Mouse (Mus musculus): ENCODE data around the gene Sox5. TPM values are rescaled to one million over a fixed set of nuclear protein-coding genes. Genes with fewer than 3 reads are reported as not detected.

The Sox5 gene
- polyA plus RNA-seq, 1 experiment from 2014 or later: 17.2 TPM

DNA sequence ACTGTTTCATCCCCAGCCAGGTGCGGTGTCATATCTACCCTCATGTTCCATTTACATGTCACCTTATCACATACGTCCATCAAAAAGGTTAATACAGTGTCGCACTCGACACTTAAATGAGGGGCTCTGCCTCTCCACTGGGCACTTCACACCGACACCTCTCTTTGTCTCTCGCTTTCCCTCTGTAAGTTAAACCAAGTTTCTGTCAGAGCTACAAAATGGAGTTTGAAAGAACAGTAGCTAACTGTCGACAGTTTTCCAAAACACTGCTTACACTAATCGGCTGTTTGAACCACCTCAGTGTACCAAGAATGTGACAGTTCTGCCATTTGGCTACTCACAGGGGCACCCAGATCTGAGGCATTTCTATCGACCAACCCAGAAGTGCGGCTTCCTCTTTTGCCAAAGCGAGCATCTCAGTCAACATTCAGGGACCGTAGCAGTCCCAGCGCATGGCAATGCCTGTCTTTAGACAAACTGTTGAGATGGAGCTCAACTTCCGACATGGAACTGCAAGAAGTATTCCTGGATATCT lies 724.6 kb downstream of the Sox5 start:
- H3K9ac ChIP-seq (ENCODE audit: low read length): no peak overlapping the region
- H3K9me3 ChIP-seq (ENCODE audit: control insufficient read depth, low read length): no peaks in the 10 kb centered on the region
- H3K4me1 ChIP-seq (replicated peaks; ENCODE audit: control insufficient read depth, insufficient read depth, low read length): peaks cover 14% of the 10 kb centered on the region
- DNase-seq (ENCODE audit: low spot score): no peak
- WGBS: 83% methylated on average over 14 of the region's 14 CpGs
- no peaks in the 10 kb centered on the region for H3K27me3 ChIP-seq (replicated peaks; ENCODE audit: control insufficient read depth, insufficient read depth, low read length)
- H3K36me3 ChIP-seq (ENCODE audit: control insufficient read depth, insufficient read depth, low read length): no peaks in the 10 kb centered on the region
- no peak overlapping the region for H3K4me3 ChIP-seq (ENCODE audit: low read depth, low read length)
- no peak for ATAC-seq (replicated peaks; ENCODE audit: low FRiP score, low TSS enrichment, low read depth)
- H3K27ac ChIP-seq (ENCODE audit: low read depth): no peak overlapping the region
- no peak overlapping the region for H3K4me2 ChIP-seq (ENCODE audit: low read length)

DNA sequence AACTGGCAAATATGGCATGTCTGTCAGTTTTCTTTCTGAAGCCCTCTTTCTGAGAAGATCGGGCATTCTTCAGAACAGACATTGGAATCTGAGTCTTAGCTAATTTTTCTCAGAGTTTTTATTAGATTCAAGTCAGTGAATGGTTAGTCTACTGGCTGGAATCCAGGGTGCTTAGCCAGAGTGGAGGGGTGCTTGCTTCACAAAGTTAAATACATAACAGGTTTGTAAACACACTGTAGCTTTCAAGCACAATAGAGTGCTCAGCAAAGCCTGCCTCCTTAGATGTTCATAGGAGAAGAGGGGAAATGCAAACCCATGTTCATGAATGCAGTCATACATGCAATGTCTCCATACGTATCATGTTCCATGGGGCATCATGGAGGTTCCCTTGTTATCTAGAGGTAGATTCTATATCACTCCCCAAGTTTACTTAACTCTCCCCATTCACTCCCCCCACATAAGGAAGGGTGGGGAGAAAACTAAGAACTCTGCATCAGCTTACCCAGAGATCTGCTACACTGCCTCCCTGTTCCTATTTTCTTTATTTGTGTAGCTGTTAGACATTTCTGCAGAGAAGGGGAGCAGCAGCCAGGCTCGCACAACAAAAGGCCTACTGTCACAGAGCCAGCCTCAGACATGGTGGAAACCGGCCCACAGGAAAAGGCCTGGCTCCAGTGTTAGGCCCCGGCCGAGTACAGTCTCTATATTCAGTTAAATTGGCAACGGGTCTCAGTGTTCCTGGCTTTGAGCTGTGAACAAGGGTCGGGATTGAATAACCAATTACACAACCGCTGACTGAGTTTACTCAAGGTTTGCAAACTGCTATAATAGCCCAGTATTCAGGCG lies 725.3 kb downstream of the Sox5 start:
- no peak for ATAC-seq (replicated peaks; ENCODE audit: low FRiP score, low TSS enrichment, low read depth)
- H3K27ac ChIP-seq (ENCODE audit: low read depth): no peak overlapping the region
- DNase-seq (ENCODE audit: low spot score): no peak

DNA sequence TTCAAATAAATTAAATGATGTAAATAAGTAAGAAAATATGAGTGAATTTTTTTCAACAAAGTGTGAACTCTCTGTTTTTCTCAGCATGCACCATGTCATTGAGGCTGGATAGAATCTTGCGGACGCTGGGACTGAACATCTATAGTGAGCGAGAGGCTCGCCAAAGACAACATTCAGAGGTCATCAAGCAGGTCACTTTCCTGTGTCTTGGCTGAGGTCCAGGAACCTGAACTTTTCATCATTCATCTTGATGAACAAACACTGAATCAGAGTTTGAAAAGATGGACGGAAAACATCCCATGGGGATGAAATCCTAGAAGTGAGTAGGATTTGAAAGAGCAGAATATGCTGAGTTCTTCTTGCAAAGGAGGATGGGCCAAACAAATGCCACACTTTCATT lies 729.3 kb downstream of the Sox5 start:
- H3K4me3 ChIP-seq (ENCODE audit: low read depth, low read length): no peak overlapping the region
- H3K9ac ChIP-seq (ENCODE audit: low read length): no peak overlapping the region
- no peaks in the 10 kb centered on the region for H3K27me3 ChIP-seq (replicated peaks; ENCODE audit: control insufficient read depth, insufficient read depth, low read length)
- no peaks in the 10 kb centered on the region for H3K36me3 ChIP-seq (ENCODE audit: control insufficient read depth, insufficient read depth, low read length)
- H3K4me1 ChIP-seq (replicated peaks; ENCODE audit: control insufficient read depth, insufficient read depth, low read length): peaks cover 14% of the 10 kb centered on the region
- ATAC-seq (replicated peaks; ENCODE audit: low FRiP score, low TSS enrichment, low read depth) (no peak), DNase-seq (ENCODE audit: low spot score) (no peak)
- H3K9me3 ChIP-seq (ENCODE audit: control insufficient read depth, low read length): no peaks in the 10 kb centered on the region
- H3K4me2 ChIP-seq (ENCODE audit: low read length): no peak overlapping the region
- 53% methylated on average over 5 of the region's 5 CpGs for WGBS
- H3K27ac ChIP-seq (ENCODE audit: low read depth): no peak overlapping the region

More for the DNA sequence above, 725.3 kb downstream of the Sox5 start:
- Histone ChIP-seq H3K9me3 (ENCODE audit: control insufficient read depth, low read length) (no peaks in the 10 kb centered on the region), H3K27me3 (replicated peaks; ENCODE audit: control insufficient read depth, insufficient read depth, low read length) (no peaks in the 10 kb centered on the region), H3K4me2 (ENCODE audit: low read length) (no peak overlapping the region), H3K4me1 (replicated peaks; ENCODE audit: control insufficient read depth, insufficient read depth, low read length) (peaks cover 14% of the 10 kb centered on the region), H3K9ac (ENCODE audit: low read length) (no peak overlapping the region), H3K4me3 (ENCODE audit: low read depth, low read length) (no peak overlapping the region), H3K36me3 (ENCODE audit: control insufficient read depth, insufficient read depth, low read length) (no peaks in the 10 kb centered on the region)
- 73% methylated on average over 10 of the region's 10 CpGs for whole genome bisulfite sequencing

DNA sequence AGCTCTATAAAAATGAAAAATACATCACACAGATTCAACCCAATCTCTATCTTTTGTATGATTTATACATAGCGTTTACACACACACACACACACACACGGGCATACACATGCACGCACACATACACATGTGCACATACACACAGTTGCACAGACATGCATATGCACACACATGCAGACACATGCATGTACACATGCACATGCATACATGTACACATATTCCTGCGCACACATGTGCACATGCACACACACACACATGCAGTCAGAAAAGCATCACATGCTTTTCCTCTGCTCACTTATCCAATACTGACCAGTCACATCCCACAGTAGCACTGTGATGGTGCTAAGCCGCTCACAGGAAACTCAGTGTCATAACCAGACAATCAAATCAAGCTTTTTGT lies 730.5 kb downstream of the Sox5 start:
- Histone ChIP-seq H3K9ac (ENCODE audit: low read length) (no peak overlapping the region), H3K4me3 (ENCODE audit: low read depth, low read length) (no peak overlapping the region), H3K36me3 (ENCODE audit: control insufficient read depth, insufficient read depth, low read length) (no peaks in the 10 kb centered on the region), H3K27ac (ENCODE audit: low read depth) (no peak overlapping the region), H3K9me3 (ENCODE audit: control insufficient read depth, low read length) (no peaks in the 10 kb centered on the region), H3K4me2 (ENCODE audit: low read length) (no peak overlapping the region), H3K4me1 (replicated peaks; ENCODE audit: control insufficient read depth, insufficient read depth, low read length) (peaks cover 14% of the 10 kb centered on the region), H3K27me3 (replicated peaks; ENCODE audit: control insufficient read depth, insufficient read depth, low read length) (no peaks in the 10 kb centered on the region)
- ATAC-seq (replicated peaks; ENCODE audit: low FRiP score, low TSS enrichment, low read depth) (no peak), DNase-seq (ENCODE audit: low spot score) (no peak)
- WGBS: 93% methylated on average over 5 of the region's 5 CpGs

DNA sequence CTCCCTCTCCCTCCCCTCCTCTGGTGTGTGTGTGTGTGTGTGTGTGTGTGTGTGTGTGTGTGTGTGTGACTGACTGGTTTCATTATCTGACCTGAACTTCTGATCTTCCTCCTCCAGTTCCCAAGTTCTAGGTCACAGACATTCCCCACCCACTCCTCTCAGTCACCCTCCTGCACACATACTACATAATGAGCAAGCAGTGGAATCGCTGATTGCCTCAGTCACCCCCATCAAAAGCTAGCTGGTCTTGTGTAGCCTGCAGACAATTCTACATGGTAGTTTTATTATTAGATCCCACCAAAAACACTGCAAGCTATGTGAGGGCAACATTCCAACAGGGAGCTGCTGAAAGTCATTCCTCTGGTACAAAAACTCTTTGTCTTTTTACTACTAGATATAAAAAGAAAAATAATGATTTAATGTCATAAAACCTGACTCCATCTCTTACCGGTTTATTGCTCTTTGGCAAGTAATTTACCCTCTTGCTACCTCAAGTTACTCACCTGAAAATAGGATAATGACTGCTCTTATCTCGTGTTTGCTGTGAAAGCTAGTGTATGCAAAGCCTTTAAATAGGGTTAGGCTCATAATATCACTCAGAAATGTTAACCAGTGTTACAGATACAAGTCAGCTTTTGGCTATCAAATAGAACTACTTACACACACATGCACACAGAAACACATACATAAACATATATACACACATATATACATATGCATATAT lies 733.4 kb downstream of the Sox5 start:
- Histone ChIP-seq H3K9me3 (ENCODE audit: control insufficient read depth, low read length) (no peaks in the 10 kb centered on the region), H3K27me3 (replicated peaks; ENCODE audit: control insufficient read depth, insufficient read depth, low read length) (no peaks in the 10 kb centered on the region), H3K27ac (ENCODE audit: low read depth) (no peak overlapping the region), H3K9ac (ENCODE audit: low read length) (no peak overlapping the region), H3K36me3 (ENCODE audit: control insufficient read depth, insufficient read depth, low read length) (no peaks in the 10 kb centered on the region), H3K4me3 (ENCODE audit: low read depth, low read length) (no peak overlapping the region), H3K4me2 (ENCODE audit: low read length) (no peak overlapping the region), H3K4me1 (replicated peaks; ENCODE audit: control insufficient read depth, insufficient read depth, low read length) (peaks cover 5% of the 10 kb centered on the region; the same call in 1 of the 2 replicates)
- ATAC-seq (replicated peaks; ENCODE audit: low FRiP score, low TSS enrichment, low read depth) (no peak; the same call in 1 of the 2 replicates), DNase-seq (ENCODE audit: low spot score) (no peak)
- WGBS: 70% methylated on average over 3 of the region's 3 CpGs

DNA sequence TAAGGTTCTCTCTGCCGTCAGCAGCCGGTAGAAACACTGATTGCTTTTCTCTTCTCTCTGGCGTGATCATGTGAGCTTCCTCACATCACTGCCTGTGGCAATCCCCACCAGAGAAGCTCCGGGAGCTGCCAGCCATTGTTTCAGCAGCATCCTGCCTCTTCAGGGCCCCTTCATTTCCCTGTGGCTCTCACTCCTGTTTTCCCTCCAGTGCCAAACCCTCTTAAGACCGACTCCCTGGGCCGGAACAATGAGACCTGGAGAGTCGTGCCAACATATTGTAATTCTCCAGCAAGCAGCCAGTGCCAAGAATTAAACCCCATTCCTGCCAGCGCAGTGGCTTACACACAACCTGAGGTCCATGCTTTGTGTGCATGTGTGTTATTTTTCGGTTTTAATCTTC lies 736.3 kb downstream of the Sox5 start:
- H3K27ac ChIP-seq (ENCODE audit: low read depth): no peak overlapping the region
- 60% methylated on average over 9 of the region's 9 CpGs for WGBS
- no peak for DNase-seq (ENCODE audit: low spot score)

DNA sequence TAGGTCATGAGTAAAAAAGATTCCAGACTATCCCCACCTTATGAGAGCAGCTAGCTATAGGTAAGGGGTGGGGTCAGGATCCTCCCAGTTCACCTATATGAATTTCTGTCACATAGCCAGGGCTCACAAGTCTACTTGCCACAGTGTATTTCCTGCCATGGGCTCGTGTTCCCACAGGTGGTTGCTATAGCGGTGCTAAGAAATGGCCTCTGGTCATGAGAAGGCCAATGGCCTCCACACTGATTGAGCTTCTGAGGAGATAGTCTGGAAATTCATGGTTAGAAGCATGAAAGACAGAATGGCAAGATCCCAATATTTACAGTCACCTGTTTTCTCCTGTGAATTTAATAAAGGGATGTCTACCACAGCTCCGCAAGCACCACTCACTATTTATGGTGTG lies 737.4 kb downstream of the Sox5 start:
- DNase-seq (ENCODE audit: low spot score) (no peak), ATAC-seq (replicated peaks; ENCODE audit: low FRiP score, low TSS enrichment, low read depth) (no peak)
- WGBS: 80% methylated on average over 3 of the region's 3 CpGs
- Histone ChIP-seq H3K4me1 (replicated peaks; ENCODE audit: control insufficient read depth, insufficient read depth, low read length) (no peaks in the 10 kb centered on the region; the same call in 1 of the 2 replicates), H3K27ac (ENCODE audit: low read depth) (no peak overlapping the region), H3K36me3 (ENCODE audit: control insufficient read depth, insufficient read depth, low read length) (no peaks in the 10 kb centered on the region), H3K4me3 (ENCODE audit: low read depth, low read length) (no peak overlapping the region), H3K27me3 (replicated peaks; ENCODE audit: control insufficient read depth, insufficient read depth, low read length) (no peaks in the 10 kb centered on the region), H3K9ac (ENCODE audit: low read length) (no peak overlapping the region), H3K4me2 (ENCODE audit: low read length) (no peak overlapping the region), H3K9me3 (ENCODE audit: control insufficient read depth, low read length) (no peaks in the 10 kb centered on the region)

More for the DNA sequence above, 736.3 kb downstream of the Sox5 start:
- Histone ChIP-seq H3K4me2 (ENCODE audit: low read length) (no peak overlapping the region), H3K9me3 (ENCODE audit: control insufficient read depth, low read length) (no peaks in the 10 kb centered on the region), H3K27me3 (replicated peaks; ENCODE audit: control insufficient read depth, insufficient read depth, low read length) (no peaks in the 10 kb centered on the region), H3K9ac (ENCODE audit: low read length) (no peak overlapping the region), H3K36me3 (ENCODE audit: control insufficient read depth, insufficient read depth, low read length) (no peaks in the 10 kb centered on the region), H3K4me1 (replicated peaks; ENCODE audit: control insufficient read depth, insufficient read depth, low read length) (no peaks in the 10 kb centered on the region; the same call in 1 of the 2 replicates), H3K4me3 (ENCODE audit: low read depth, low read length) (no peak overlapping the region)
- no peak for ATAC-seq (replicated peaks; ENCODE audit: low FRiP score, low TSS enrichment, low read depth)

DNA sequence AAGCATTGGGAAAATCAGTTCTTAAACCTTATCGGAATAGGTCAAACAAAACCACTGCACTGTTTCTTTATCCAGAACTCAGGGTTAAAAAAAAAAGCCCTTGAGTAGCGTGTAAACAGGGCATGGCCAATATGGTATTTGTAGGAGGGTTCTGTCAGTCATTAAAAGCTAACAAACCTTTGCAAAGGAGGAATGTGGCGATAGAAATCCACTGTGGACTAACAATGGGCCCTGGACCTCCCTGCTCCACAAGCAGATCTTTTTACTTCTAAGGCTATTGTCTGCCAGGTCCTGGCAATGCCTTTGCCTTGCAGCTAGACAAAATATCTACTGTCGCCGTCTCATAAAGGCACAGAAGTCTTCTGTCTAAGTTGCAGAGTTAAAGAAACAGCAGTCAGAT lies 738.8 kb downstream of the Sox5 start:
- Histone ChIP-seq H3K36me3 (ENCODE audit: control insufficient read depth, insufficient read depth, low read length) (no peaks in the 10 kb centered on the region), H3K27me3 (replicated peaks; ENCODE audit: control insufficient read depth, insufficient read depth, low read length) (no peaks in the 10 kb centered on the region), H3K4me1 (replicated peaks; ENCODE audit: control insufficient read depth, insufficient read depth, low read length) (no peaks in the 10 kb centered on the region; the same call in 1 of the 2 replicates), H3K4me2 (ENCODE audit: low read length) (no peak overlapping the region), H3K4me3 (ENCODE audit: low read depth, low read length) (no peak overlapping the region), H3K27ac (ENCODE audit: low read depth) (no peak overlapping the region), H3K9me3 (ENCODE audit: control insufficient read depth, low read length) (no peaks in the 10 kb centered on the region), H3K9ac (ENCODE audit: low read length) (no peak overlapping the region)
- ATAC-seq (replicated peaks; ENCODE audit: low FRiP score, low TSS enrichment, low read depth) (no peak), DNase-seq (ENCODE audit: low spot score) (no peak)
- WGBS: 46% methylated on average over 5 of the region's 5 CpGs

All from intestine, embryonic 14.5 days (tissue).